In genomic region chr8:57651357-57651688, GRCm38 (mm10) we compare ENCODE assay signal across 8 mouse cellular contexts. TPM values are rescaled to one million over a fixed set of nuclear protein-coding genes. Genes with fewer than 3 reads are reported as not detected.
DNase-seq lines count a peak whose midpoint lies in the region; ATAC-seq and TF ChIP-seq lines count a peak whose summit lies in the region.

No protein-coding gene starts in this region.

- peak overlapping the region; percentile 96 for H3K9ac ChIP-seq in embryonic facial prominence, embryonic 11.5 days (replicated peaks; ENCODE audit: low read length)
- H3K9ac ChIP-seq in hindbrain, embryonic 16.5 days (ENCODE audit: low read depth, low read length), result peak overlapping the region; percentile 93
- H3K9ac ChIP-seq in midbrain, postnatal 0 days (replicated peaks; ENCODE audit: low read length, poor library complexity, severe bottlenecking), result peak overlapping the region; percentile 88

- under 1% methylated on average over 8 of the region's 8 CpGs for WGBS in embryonic facial prominence, embryonic 11.5 days
- under 1% methylated on average over 8 of the region's 8 CpGs for WGBS in hindbrain, embryonic 16.5 days
- under 1% methylated on average over 8 of the region's 8 CpGs for WGBS in midbrain, postnatal 0 days

- H3K4me3 ChIP-seq in left cerebral cortex, adult 2 months, result peak overlapping the region; percentile 94
- H3K4me3 ChIP-seq in embryonic facial prominence, embryonic 11.5 days (ENCODE audit: low read depth, low read length), result peak overlapping the region; percentile 91
- peak overlapping the region; percentile 72 for H3K4me3 ChIP-seq in hindbrain, embryonic 16.5 days (ENCODE audit: low read length)
- H3K4me3 ChIP-seq in midbrain, postnatal 0 days (ENCODE audit: low read depth, low read length), result peak overlapping the region; percentile 69

- no peaks in the 10 kb centered on the region for H3K4me1 ChIP-seq in embryonic facial prominence, embryonic 11.5 days (ENCODE audit: control insufficient read depth, insufficient read depth, low read length)
- H3K4me1 ChIP-seq in hindbrain, embryonic 16.5 days (ENCODE audit: control insufficient read depth, insufficient read depth, low read depth, low read length), result peaks cover 3% of the 10 kb centered on the region; the same call in 1 of the 2 replicates
- no peaks in the 10 kb centered on the region for H3K4me1 ChIP-seq in midbrain, postnatal 0 days (ENCODE audit: insufficient read depth, low read length)

- no peak for ATAC-seq in embryonic facial prominence, embryonic 11.5 days (replicated peaks; ENCODE audit: insufficient number of reproducible peaks, low FRiP score, low TSS enrichment, low read depth)
- ATAC-seq in hindbrain, embryonic 16.5 days, result no peak
- no peak for ATAC-seq in midbrain, postnatal 0 days (ENCODE audit: low FRiP score)
- ATAC-seq in megakaryocyte progenitor cell, adult 5-6 weeks (replicated peaks; ENCODE audit: poor library complexity), result no peak

- H3K27me3 ChIP-seq in embryonic facial prominence, embryonic 11.5 days (ENCODE audit: control insufficient read depth, insufficient read depth, low read length), result no peaks in the 10 kb centered on the region
- no peaks in the 10 kb centered on the region for H3K27me3 ChIP-seq in hindbrain, embryonic 16.5 days (replicated peaks; ENCODE audit: control insufficient read depth, insufficient read depth, low read length)
- H3K27me3 ChIP-seq in midbrain, postnatal 0 days (ENCODE audit: insufficient read depth, low read length), result no peaks in the 10 kb centered on the region

- H3K4me2 ChIP-seq in embryonic facial prominence, embryonic 11.5 days (ENCODE audit: low read depth, low read length), result peak overlapping the region; percentile 83
- peak overlapping the region; percentile 98 for H3K4me2 ChIP-seq in hindbrain, embryonic 16.5 days (ENCODE audit: low read length)
- peak overlapping the region; percentile 98 for H3K4me2 ChIP-seq in midbrain, postnatal 0 days (ENCODE audit: low read depth, low read length, poor library complexity, severe bottlenecking)

- DNase-seq in left cerebral cortex, adult 2 months (ENCODE audit: extremely low spot score in 1 of 2, low spot score in 2 of 2), result no peak
- DNase-seq in left cerebral cortex, postnatal 4 days, result no peak
- DNase-seq in embryonic facial prominence, embryonic 11.5 days (ENCODE audit: low spot score), result no peak
- DNase-seq in midbrain, postnatal 0 days (ENCODE audit: low spot score), result no peak
- DNase-seq in adrenal gland, postnatal 14 days, result no peak
- no peak for DNase-seq in urinary bladder, postnatal 4 days (ENCODE audit: low spot score in 2 of 2)

- TF ChIP-seq CTCF in left cerebral cortex, adult 2 months (IDR thresholded peaks at IDR 0.05), result no peak
- TF ChIP-seq CTCF in midbrain, postnatal 0 days (IDR thresholded peaks at IDR 0.05), result no peak

- no peaks in the 10 kb centered on the region for H3K36me3 ChIP-seq in embryonic facial prominence, embryonic 11.5 days (replicated peaks; ENCODE audit: control insufficient read depth, insufficient read depth, low read depth, low read length)
- H3K36me3 ChIP-seq in hindbrain, embryonic 16.5 days (ENCODE audit: control insufficient read depth, insufficient read depth, low read length), result no peaks in the 10 kb centered on the region
- H3K36me3 ChIP-seq in midbrain, postnatal 0 days (ENCODE audit: insufficient read depth, low read length), result no peaks in the 10 kb centered on the region

- peak overlapping the region; percentile 92; the same call in 1 of the 2 replicates for H3K27ac ChIP-seq in left cerebral cortex, adult 2 months
- peak overlapping the region; percentile 91; the same call in 1 of the 2 replicates for H3K27ac ChIP-seq in embryonic facial prominence, embryonic 11.5 days (replicated peaks; ENCODE audit: low read depth, low read length)
- H3K27ac ChIP-seq in hindbrain, embryonic 16.5 days (ENCODE audit: low read depth, low read length), result peak overlapping the region; percentile 91
- H3K27ac ChIP-seq in midbrain, postnatal 0 days (ENCODE audit: low read depth, low read length), result peak overlapping the region; percentile 74; the same call in 1 of the 2 replicates

- intact Hi-C loops in left cerebral cortex, adult 2 months (cut with DNase I), result loop anchor here (5.0 to 10.0 kb wide), 2 partner anchors 141 to 217 kb away; no protein-coding TSS in a partner anchor
- intact Hi-C loops in left cerebral cortex, postnatal 4 days (cut with DNase I), result loop anchor here (5.0 to 10.0 kb wide), 2 partner anchors 74 to 143 kb away; no protein-coding TSS in a partner anchor

- H3K9me3 ChIP-seq in embryonic facial prominence, embryonic 11.5 days (replicated peaks; ENCODE audit: control insufficient read depth, low read length), result no peaks in the 10 kb centered on the region
- no peaks in the 10 kb centered on the region for H3K9me3 ChIP-seq in hindbrain, embryonic 16.5 days (ENCODE audit: control insufficient read depth, low read length)
- H3K9me3 ChIP-seq in midbrain, postnatal 0 days (ENCODE audit: low read length), result no peaks in the 10 kb centered on the region

RNA-seq across cellular contexts. Expression of gene Galnt7, which starts 1.5 kb away (rescaled TPM):
- total RNA-seq in left cerebral cortex, adult 2 months (2021), result 10 to 100 TPM in 1 of 2 experiments, 1 to 10 TPM in 1; 9.6 to 12.6 TPM
- total RNA-seq in left cerebral cortex, postnatal 4 days (2021), result 10 to 100 TPM; 10.9 to 13.0 TPM
- 18.2 and 18.9 TPM in 2 replicates for polyA plus RNA-seq in embryonic facial prominence, embryonic 11.5 days (2014; fragmentation: Nextera tagmentation; extraction: Ambion mirVana)
- polyA plus RNA-seq in hindbrain, embryonic 16.5 days (2015; fragmentation: Nextera tagmentation; extraction: Ambion mirVana), result 11.1 and 13.4 TPM in 2 replicates
- 6.2 and 8.0 TPM in 2 replicates for total RNA-seq in midbrain, postnatal 0 days (2014; rRNA removed)
- polyA plus RNA-seq in midbrain, postnatal 0 days (2015; fragmentation: Nextera tagmentation; extraction: Ambion mirVana), result 4.7 and 5.2 TPM in 2 replicates
- 15.5 and 15.9 TPM in 2 replicates for total RNA-seq in megakaryocyte progenitor cell, adult 5-6 weeks (2015)
- total RNA-seq in megakaryocyte progenitor cell, adult 5-6 weeks (2017), result 17.9 and 20.4 TPM in 2 replicates
- 13.3 and 16.7 TPM in 2 replicates for total RNA-seq in adrenal gland, postnatal 14 days (2021)
